Mouse (Mus musculus) C2C12 (cell line): Measurements from ENCODE around the gene Wars2. TPM values are rescaled to one million over a fixed set of nuclear protein-coding genes. Genes with fewer than 3 reads are reported as not detected.

Experiments used
- H3K27me3 ChIP-seq: one replicate; pipeline ENCODE4 v1.6.1; 2011; ENCODE audit not compliant: control insufficient read depth, insufficient read depth, insufficient read length
- H3K36me3 ChIP-seq: one replicate; pipeline ENCODE4 v1.6.1; 2011; ENCODE audit not compliant: control insufficient read depth, insufficient read depth
- H3K4me3 ChIP-seq: one replicate; pipeline ENCODE4 v1.5.1; 2011; ENCODE audit warnings: mild to moderate bottlenecking, control low read depth; ENCODE audit not compliant: poor library complexity, insufficient read depth, severe bottlenecking
- H3K79me2 ChIP-seq: one replicate; pipeline ENCODE4 v1.6.1; 2011; ENCODE audit not compliant: control insufficient read depth, insufficient read depth
- H3K79me3 ChIP-seq: one replicate; pipeline ENCODE4 v1.6.1; 2011; ENCODE audit warnings: low read depth, control low read depth
- H3ac ChIP-seq: one replicate; pipeline ENCODE3; 2011; ENCODE audit warnings: low read depth; ENCODE audit not compliant: control insufficient read depth, insufficient read length
- CEBPB ChIP-seq: IDR thresholded peaks from one replicate; pipeline ENCODE4 v1.6.1; 2011; ENCODE audit warnings: low read depth, mild to moderate bottlenecking, control low read depth, moderate library complexity
- CTCF ChIP-seq: IDR thresholded peaks from one replicate; pipeline ENCODE4 v1.5.1; 2011; ENCODE audit not compliant: control insufficient read depth, insufficient read depth, insufficient read length
- FOSL1 ChIP-seq: IDR thresholded peaks from one replicate; pipeline ENCODE4 v1.8.0; 2011; ENCODE audit warnings: mild to moderate bottlenecking, low read length; ENCODE audit not compliant: poor library complexity, insufficient read depth, severe bottlenecking
- MAX ChIP-seq: IDR thresholded peaks from one replicate; pipeline ENCODE4 v1.6.1; 2011; ENCODE audit warnings: mild to moderate bottlenecking, control low read depth
- MYOD1 ChIP-seq: IDR thresholded peaks from one replicate; pipeline ENCODE4 v1.6.1; 2011; ENCODE audit warnings: low read depth; ENCODE audit not compliant: control insufficient read depth, insufficient read length
- MYOG ChIP-seq: IDR thresholded peaks from one replicate; pipeline ENCODE4 v1.6.1; 2011; ENCODE audit not compliant: control insufficient read depth, insufficient read length; ENCODE audit errors: extremely low read depth
- USF1 ChIP-seq: IDR thresholded peaks from one replicate; pipeline ENCODE4 v1.6.1; 2011; ENCODE audit warnings: low read depth, mild to moderate bottlenecking, control low read depth, moderate library complexity
- polyA plus RNA-seq: library from polyadenylated mRNA; unstranded; fragments of >200 nt; fragmentation: generic; extraction: Trizol; gene quantifications from one replicate; pipeline ENCODE4 v1.2.1, GENCODE M21; 2012; ENCODE audit warnings: missing spikeins

Wars2 gene
- polyA plus RNA-seq, 1 experiment = 5.1 TPM

- Histone ChIP-seq H3K4me3 (peak overlapping the region; percentile 21), H3K79me3 (no peaks in the 10 kb centered on the region), H3K36me3 (no peaks in the 10 kb centered on the region), H3K27me3 (no peaks in the 10 kb centered on the region), H3ac (peak overlapping the region; percentile 56), H3K79me2 (no peaks in the 10 kb centered on the region)
- no peak for TF ChIP-seq MAX
- no peak for TF ChIP-seq CTCF
- TF ChIP-seq MYOG = no peak
- no peak for TF ChIP-seq FOSL1
These were observed 100.2 kb downstream of the Wars2 start for GRCm38 (mm10) chr3:99240811-99241738.

GRCm38 (mm10) chr3:99242481-99242880 lies 101.6 kb downstream of the Wars2 start:
- TF ChIP-seq MYOD1 (no peak), CTCF (no peak), FOSL1 (no peak), USF1 (no peak), MYOG (no peak), CEBPB (no peak), MAX (no peak)
- Histone ChIP-seq H3K36me3 (no peaks in the 10 kb centered on the region), H3K27me3 (no peaks in the 10 kb centered on the region), H3K79me3 (no peaks in the 10 kb centered on the region), H3K4me3 (no peak overlapping the region), H3K79me2 (no peaks in the 10 kb centered on the region), H3ac (no peak overlapping the region)

- Histone ChIP-seq H3K79me2 (no peaks in the 10 kb centered on the region), H3K79me3 (no peaks in the 10 kb centered on the region), H3ac (no peak overlapping the region), H3K4me3 (no peak overlapping the region), H3K36me3 (no peaks in the 10 kb centered on the region), H3K27me3 (no peaks in the 10 kb centered on the region)
- TF ChIP-seq CEBPB (no peak), FOSL1 (no peak), MYOG (no peak), MYOD1 (no peak), CTCF (no peak), USF1 (no peak), MAX (no peak)
These were observed 104.5 kb downstream of the Wars2 start for GRCm38 (mm10) chr3:99245341-99245740.

- TF ChIP-seq CTCF (no peak), MYOD1 (no peak), CEBPB (no peak), USF1 (no peak)
- Histone ChIP-seq H3K4me3 (no peak overlapping the region), H3K79me2 (no peaks in the 10 kb centered on the region), H3K27me3 (no peaks in the 10 kb centered on the region), H3K79me3 (no peaks in the 10 kb centered on the region), H3ac (no peak overlapping the region), H3K36me3 (no peaks in the 10 kb centered on the region)
These were observed 105.8 kb downstream of the Wars2 start for GRCm38 (mm10) chr3:99246629-99247028.

- H3K36me3 ChIP-seq = no peaks in the 10 kb centered on the region
- no peaks in the 10 kb centered on the region for H3K79me3 ChIP-seq
- no peak overlapping the region for H3K4me3 ChIP-seq
- no peaks in the 10 kb centered on the region for H3K79me2 ChIP-seq
- H3K27me3 ChIP-seq = no peaks in the 10 kb centered on the region
- H3ac ChIP-seq = no peak overlapping the region
- TF ChIP-seq CEBPB (no peak), FOSL1 (no peak)
These were observed 106.7 kb downstream of the Wars2 start for GRCm38 (mm10) chr3:99247586-99247985.

- no peak overlapping the region for H3ac ChIP-seq
- no peaks in the 10 kb centered on the region for H3K79me2 ChIP-seq
- H3K36me3 ChIP-seq = no peaks in the 10 kb centered on the region
- no peak for TF ChIP-seq MAX
- no peak overlapping the region for H3K4me3 ChIP-seq
- H3K27me3 ChIP-seq = no peaks in the 10 kb centered on the region
- no peaks in the 10 kb centered on the region for H3K79me3 ChIP-seq
These were observed 107.3 kb downstream of the Wars2 start for GRCm38 (mm10) chr3:99247996-99248801.
